Mouse (Mus musculus) ES-Bruce4 (cell line): Measurements from ENCODE around the gene Taar8c.

Experiments used
- CTCF ChIP-seq: IDR thresholded peaks from one replicate; pipeline ENCODE4 v1.8.1; 2011; ENCODE audit warnings: low read depth, low read length
- POLR2A ChIP-seq: IDR thresholded peaks from one replicate; pipeline ENCODE4 v1.8.1; 2011; ENCODE audit warnings: low read length; ENCODE audit not compliant: insufficient read depth

DNA sequence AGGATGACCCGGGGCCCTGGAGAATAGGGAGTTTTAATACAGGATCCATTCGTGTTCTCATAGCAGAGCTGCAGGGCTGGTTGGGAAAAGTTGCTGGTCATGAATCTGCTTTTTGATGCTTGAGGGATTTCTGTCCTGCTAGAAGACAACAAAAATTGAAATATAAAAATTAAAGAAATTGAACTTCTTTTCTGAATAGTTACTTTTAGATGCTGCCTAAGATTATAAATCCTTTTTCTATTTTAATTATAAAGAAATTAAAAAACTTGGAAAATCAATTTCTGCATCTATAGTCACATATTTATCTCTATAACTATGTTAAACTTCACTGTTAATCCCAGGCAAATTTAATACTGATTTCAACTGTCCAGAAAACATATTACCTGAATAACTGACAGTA is 9.5 kb downstream of the Taar8c start, which contains the start of gene Taar8b:
- TF ChIP-seq CTCF (no peak), POLR2A (no peak)
